Mouse (Mus musculus): ENCODE results near the gene Elp4.

The Elp4 gene

GRCm38 (mm10) chr2:105709126-105709525 lies 195.2 kb downstream of the Elp4 start:
- no peak for TF ChIP-seq GATA4 (IDR thresholded peaks at IDR 0.05; ENCODE audit: insufficient replicate concordance, low read length)

GRCm38 (mm10) chr2:105705320-105705719 lies 199.0 kb downstream of the Elp4 start:
- TF ChIP-seq GATA4 (IDR thresholded peaks at IDR 0.05; ENCODE audit: insufficient replicate concordance, low read length), result no peak

GRCm38 (mm10) chr2:105702586-105702985 lies 201.8 kb downstream of the Elp4 start:
- TF ChIP-seq GATA4 (IDR thresholded peaks at IDR 0.05; ENCODE audit: insufficient replicate concordance, low read length), result no peak

- TF ChIP-seq GATA4 (IDR thresholded peaks at IDR 0.05; ENCODE audit: insufficient replicate concordance, low read length), result no peak
Measured at GRCm38 (mm10) chr2:105701781-105702180, 202.6 kb downstream of the Elp4 start.

GRCm38 (mm10) chr2:105698631-105699030 lies 205.7 kb downstream of the Elp4 start:
- no peak for TF ChIP-seq GATA4 (IDR thresholded peaks at IDR 0.05; ENCODE audit: insufficient replicate concordance, low read length)

GRCm38 (mm10) chr2:105697741-105698140 lies 206.6 kb downstream of the Elp4 start:
- no peak for TF ChIP-seq GATA4 (IDR thresholded peaks at IDR 0.05; ENCODE audit: insufficient replicate concordance, low read length)

GRCm38 (mm10) chr2:105691296-105691695 lies 213.1 kb downstream of the Elp4 start:
- TF ChIP-seq GATA4 (IDR thresholded peaks at IDR 0.05; ENCODE audit: insufficient replicate concordance, low read length), result no peak

- TF ChIP-seq GATA4 (IDR thresholded peaks at IDR 0.05; ENCODE audit: insufficient replicate concordance, low read length), result no peak
Measured at GRCm38 (mm10) chr2:105689771-105690639, 214.4 kb downstream of the Elp4 start.

- no peak for TF ChIP-seq GATA4 (IDR thresholded peaks at IDR 0.05; ENCODE audit: insufficient replicate concordance, low read length)
Measured at GRCm38 (mm10) chr2:105689304-105689770, 215.0 kb downstream of the Elp4 start.

- no peak for TF ChIP-seq GATA4 (IDR thresholded peaks at IDR 0.05; ENCODE audit: insufficient replicate concordance, low read length)
Measured at GRCm38 (mm10) chr2:105688436-105689303, 215.7 kb downstream of the Elp4 start.

- no peak for TF ChIP-seq GATA4 (IDR thresholded peaks at IDR 0.05; ENCODE audit: insufficient replicate concordance, low read length)
Measured at GRCm38 (mm10) chr2:105688011-105688410, 216.4 kb downstream of the Elp4 start.

GRCm38 (mm10) chr2:105687317-105687991 lies 216.9 kb downstream of the Elp4 start:
- TF ChIP-seq GATA4 (IDR thresholded peaks at IDR 0.05; ENCODE audit: insufficient replicate concordance, low read length), result no peak

GRCm38 (mm10) chr2:105686363-105687316 lies 217.7 kb downstream of the Elp4 start:
- TF ChIP-seq GATA4 (IDR thresholded peaks at IDR 0.05; ENCODE audit: insufficient replicate concordance, low read length), result no peak

- TF ChIP-seq GATA4 (IDR thresholded peaks at IDR 0.05; ENCODE audit: insufficient replicate concordance, low read length), result no peak
Measured at GRCm38 (mm10) chr2:105685651-105686050, 218.7 kb downstream of the Elp4 start.

Measured in liver, adult (tissue).